Mouse (Mus musculus) inflammation-experienced regulatory T-cells, adult 16 weeks (primary cell): Measurements from ENCODE around the gene Gm11042. TPM values are rescaled to one million over a fixed set of nuclear protein-coding genes. Genes with fewer than 3 reads are reported as not detected.

Experiments used
- polyA plus RNA-seq: library from polyadenylated mRNA; unstranded; fragments of 100-300 nt; shearing (Covaris generic); gene quantifications from one replicate; pipeline ENCODE4 v1.2.1, GENCODE M21; 2017

Gm11042 gene
- not detected for polyA plus RNA-seq

GRCm38 (mm10) chr12:74316344-74316973, at the start of gene Gm11042:
Gm11042 (minus strand) TSS chr12:74316394.

